ENCODE assay signal across 1 mouse cellular context in genomic region chr3:105801191-105802166, GRCm38 (mm10).
TF ChIP-seq lines count a peak whose summit lies in the region.

Gene Rap1a, minus strand, starts transcription at chr3:105801336.

TF ChIP-seq in CH12.LX, 34 proteins besides CTCF, POLR2A, EP300 and RAD21 (continued from another document):
- peak; percentile 69; the same call in 1 of the 2 replicates for TF ChIP-seq SIN3A (IDR thresholded peaks at IDR 0.05; ENCODE audit: low read length)
- 0 out of 2 replicates have a peak, but pooled peaks have one; percentile 24 for TF ChIP-seq TCF12 (IDR thresholded peaks at IDR 0.05; ENCODE audit: low read depth, low read length)
- TF ChIP-seq TBP (conservative IDR thresholded peaks at IDR 0.05; ENCODE audit: low read depth, low read length) = peak; percentile 95
- no peak for TF ChIP-seq POLR2AphosphoS2 (IDR thresholded peaks at IDR 0.05; ENCODE audit: low read depth, low read length)
- TF ChIP-seq ZC3H11A (IDR thresholded peaks at IDR 0.05; ENCODE audit: low read depth, low read length) = no peak
- peak; percentile 55; the same call in 1 of the 2 replicates for TF ChIP-seq MYC (IDR thresholded peaks at IDR 0.05; ENCODE audit: low read depth, low read length)
- no peak for TF ChIP-seq USF1 (IDR thresholded peaks at IDR 0.05; ENCODE audit: low read depth, low read length)
- TF ChIP-seq NRF1 (IDR thresholded peaks at IDR 0.05; ENCODE audit: low read depth, low read length) = peak; percentile 24; the same call in 1 of the 2 replicates
- no peak for TF ChIP-seq KAT2A (IDR thresholded peaks at IDR 0.05; ENCODE audit: insufficient replicate concordance, low read length)
- TF ChIP-seq MAX (IDR thresholded peaks at IDR 0.05; ENCODE audit: low read length) = 0 out of 2 replicates have a peak, but pooled peaks have one; percentile 19
- 0 out of 2 replicates have a peak, but pooled peaks have one; percentile 32 for TF ChIP-seq CHD2 (IDR thresholded peaks at IDR 0.05; ENCODE audit: low read length)
- TF ChIP-seq ELF1 (IDR thresholded peaks at IDR 0.05; ENCODE audit: low read depth, low read length) = peak; percentile 58; the same call in 1 of the 2 replicates
- TF ChIP-seq SMC3 (IDR thresholded peaks at IDR 0.05; ENCODE audit: low read depth, low read length) = no peak
- no peak for TF ChIP-seq PAX5 (IDR thresholded peaks at IDR 0.05; ENCODE audit: low read length)
- no peak for TF ChIP-seq JUN (IDR thresholded peaks at IDR 0.05; ENCODE audit: insufficient read depth, low read depth, low read length)
- peak; percentile 20; the same call in 1 of the 2 replicates for TF ChIP-seq ZKSCAN1 (IDR thresholded peaks at IDR 0.05; ENCODE audit: borderline replicate concordance, low read depth, low read length)
- no peak for TF ChIP-seq BHLHE40 (IDR thresholded peaks at IDR 0.05; ENCODE audit: low read depth, low read length)
- TF ChIP-seq IRF4 (IDR thresholded peaks at IDR 0.05; ENCODE audit: low read depth, low read length) = no peak
- TF ChIP-seq RCOR1 (conservative IDR thresholded peaks at IDR 0.05; ENCODE audit: low read depth, low read length) = no peak
- 0 out of 2 replicates have a peak, but pooled peaks have one; percentile 50 for TF ChIP-seq ZMIZ1 (IDR thresholded peaks at IDR 0.05; ENCODE audit: low read depth, low read length)
- no peak for TF ChIP-seq MXI1 (IDR thresholded peaks at IDR 0.05; ENCODE audit: low read depth, low read length)
- TF ChIP-seq ZNF384 (IDR thresholded peaks at IDR 0.05; ENCODE audit: low read depth, low read length) = peak; percentile 66
- TF ChIP-seq MEF2A (IDR thresholded peaks at IDR 0.05; ENCODE audit: borderline replicate concordance, low read depth, low read length) = peak; percentile 56; the same call in 1 of the 2 replicates
- TF ChIP-seq USF2 (conservative IDR thresholded peaks at IDR 0.05; ENCODE audit: low read depth, low read length) = no peak
- TF ChIP-seq JUND (conservative IDR thresholded peaks at IDR 0.05; ENCODE audit: low read depth, low read length) = no peak
- no peak for TF ChIP-seq MAFK (IDR thresholded peaks at IDR 0.05; ENCODE audit: insufficient replicate concordance, low read length)
